Mouse (Mus musculus): ENCODE results near the gene Fgf12. TPM values are rescaled to one million over a fixed set of nuclear protein-coding genes. Genes with fewer than 3 reads are reported as not detected.

Gene Fgf12
- polyA plus RNA-seq, 1 experiment from 2014 or later, result 2.3 TPM

DNA sequence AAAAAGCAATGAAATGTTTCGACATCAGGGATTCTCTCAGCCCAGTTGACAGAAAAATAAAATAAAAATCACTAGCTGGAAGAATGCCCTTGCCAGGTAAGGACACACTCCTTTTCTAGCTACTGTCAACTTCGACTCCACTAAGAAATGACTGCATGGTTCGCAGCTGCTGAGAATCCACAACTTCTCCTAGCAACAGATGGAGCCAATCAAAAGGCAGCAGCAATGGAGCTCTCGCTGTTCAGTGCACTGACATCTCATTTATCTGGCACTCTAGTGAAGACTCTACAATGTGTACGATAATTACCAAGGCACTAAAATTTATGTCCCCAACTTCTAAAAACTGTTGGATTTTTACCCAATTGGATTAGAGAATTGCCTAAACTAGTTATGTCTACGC, 407.5 kb downstream of the Fgf12 start:
- no peak for DNase-seq (ENCODE audit: extremely low spot score, low spot score)
- Histone ChIP-seq H3K9me3 (no peaks in the 10 kb centered on the region), H3K27ac (no peak overlapping the region), H3K36me3 (replicated peaks) (no peaks in the 10 kb centered on the region), H3K4me3 (no peak overlapping the region), H3K27me3 (ENCODE audit: poor library complexity, severe bottlenecking) (no peaks in the 10 kb centered on the region), H3K4me1 (no peaks in the 10 kb centered on the region)
- WGBS, result 82% methylated on average over 6 of the region's 6 CpGs

DNA sequence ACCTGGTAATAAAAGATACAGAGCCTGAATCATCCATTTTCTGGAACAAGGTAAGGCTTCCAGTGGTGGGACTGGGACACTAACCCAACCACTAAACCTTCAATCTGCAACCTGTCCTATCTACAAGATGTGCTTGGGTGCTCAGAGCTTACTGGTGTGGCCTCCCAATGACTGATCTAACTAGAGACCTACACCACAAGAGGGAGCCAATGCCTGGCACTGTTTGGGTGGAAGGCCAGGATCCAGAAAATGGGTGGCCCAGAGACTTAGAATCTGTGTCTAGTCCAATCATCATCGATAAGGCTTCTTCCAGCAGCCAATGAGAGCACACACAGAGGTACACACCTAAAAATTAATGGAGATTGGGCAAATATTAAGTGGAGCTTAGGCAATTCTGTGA, 414.9 kb downstream of the Fgf12 start:
- Histone ChIP-seq H3K9me3 (no peaks in the 10 kb centered on the region), H3K4me3 (no peak overlapping the region), H3K4me1 (no peaks in the 10 kb centered on the region), H3K27me3 (ENCODE audit: poor library complexity, severe bottlenecking) (no peaks in the 10 kb centered on the region), H3K36me3 (replicated peaks) (no peaks in the 10 kb centered on the region), H3K27ac (no peak overlapping the region)
- no peak for DNase-seq (ENCODE audit: extremely low spot score, low spot score)
- WGBS, result 81% methylated on average over 1 of the region's 1 CpGs

DNA sequence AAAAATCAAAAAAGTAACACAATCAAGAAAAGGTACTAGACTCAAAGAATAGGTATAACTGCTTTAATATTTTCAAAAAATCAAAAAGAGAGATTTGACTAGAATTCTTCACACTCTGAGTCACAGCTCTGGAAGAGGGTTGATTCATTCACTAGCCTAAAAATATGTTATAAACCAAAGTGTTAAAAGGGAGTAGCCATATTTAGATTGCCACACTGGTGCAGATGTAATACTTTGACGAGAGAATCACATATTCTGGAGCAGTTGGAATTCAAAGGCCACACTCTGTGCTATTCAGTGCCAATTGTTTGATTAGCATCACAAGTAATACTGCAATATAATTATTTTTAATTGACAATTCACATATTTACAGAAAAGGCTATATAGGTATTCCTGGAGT, 416.2 kb downstream of the Fgf12 start:
- 72% methylated on average over 1 of the region's 1 CpGs for WGBS
- Histone ChIP-seq H3K27me3 (ENCODE audit: poor library complexity, severe bottlenecking) (no peaks in the 10 kb centered on the region), H3K27ac (no peak overlapping the region), H3K4me1 (no peaks in the 10 kb centered on the region), H3K36me3 (replicated peaks) (no peaks in the 10 kb centered on the region), H3K9me3 (no peaks in the 10 kb centered on the region), H3K4me3 (no peak overlapping the region)
- no peak for DNase-seq (ENCODE audit: extremely low spot score, low spot score)

DNA sequence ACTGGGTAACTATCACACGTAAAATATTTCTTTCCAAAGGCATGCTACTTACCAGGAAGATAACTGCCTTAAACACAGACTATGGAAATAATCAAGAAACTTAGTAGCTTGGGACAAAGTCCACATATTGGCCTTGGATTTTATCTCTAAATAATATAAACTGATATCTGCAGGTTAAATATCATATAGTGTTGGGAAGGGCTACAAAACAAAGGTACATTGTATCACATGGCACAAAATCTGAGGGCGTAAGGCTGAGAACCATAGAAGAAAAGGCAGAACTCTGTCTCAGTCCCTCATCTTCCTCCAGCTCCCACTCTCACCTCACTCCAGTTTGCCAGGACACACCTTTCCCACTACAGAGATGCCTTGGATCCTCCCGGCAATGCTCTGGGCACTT, 417.8 kb downstream of the Fgf12 start:
- WGBS, result 90% methylated on average over 3 of the region's 3 CpGs
- no peaks in the 10 kb centered on the region for H3K36me3 ChIP-seq (replicated peaks)
- no peaks in the 10 kb centered on the region for H3K9me3 ChIP-seq
- H3K4me3 ChIP-seq, result no peak overlapping the region
- no peaks in the 10 kb centered on the region for H3K27me3 ChIP-seq (ENCODE audit: poor library complexity, severe bottlenecking)
- H3K27ac ChIP-seq, result no peak overlapping the region
- no peaks in the 10 kb centered on the region for H3K4me1 ChIP-seq
- no peak for DNase-seq (ENCODE audit: extremely low spot score, low spot score)

DNA sequence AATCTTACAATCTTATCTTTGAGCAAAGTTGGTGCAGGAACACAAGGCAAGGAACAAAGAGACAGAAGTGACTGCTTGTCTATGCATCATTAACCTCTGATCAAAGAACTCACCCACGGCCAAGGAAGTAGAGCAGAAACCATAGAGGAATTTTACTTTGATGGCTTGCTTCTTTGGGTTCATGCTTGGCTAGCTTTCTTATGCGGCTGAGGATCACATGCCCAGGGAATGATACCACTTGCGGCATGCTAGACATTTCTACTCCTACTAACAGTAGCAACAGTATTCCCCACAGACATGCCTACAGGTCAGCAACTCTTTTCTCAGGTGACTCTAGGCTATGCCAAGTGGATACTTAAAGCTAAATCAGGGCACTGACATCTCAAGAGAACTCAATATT, 429.3 kb downstream of the Fgf12 start:
- H3K36me3 ChIP-seq (replicated peaks), result no peaks in the 10 kb centered on the region
- H3K27ac ChIP-seq, result no peak overlapping the region
- no peaks in the 10 kb centered on the region for H3K4me1 ChIP-seq
- H3K9me3 ChIP-seq, result no peaks in the 10 kb centered on the region
- 58% methylated on average over 3 of the region's 3 CpGs for WGBS
- no peak overlapping the region for H3K4me3 ChIP-seq
- H3K27me3 ChIP-seq (ENCODE audit: poor library complexity, severe bottlenecking), result no peaks in the 10 kb centered on the region
- no peak for DNase-seq (ENCODE audit: extremely low spot score, low spot score)

DNA sequence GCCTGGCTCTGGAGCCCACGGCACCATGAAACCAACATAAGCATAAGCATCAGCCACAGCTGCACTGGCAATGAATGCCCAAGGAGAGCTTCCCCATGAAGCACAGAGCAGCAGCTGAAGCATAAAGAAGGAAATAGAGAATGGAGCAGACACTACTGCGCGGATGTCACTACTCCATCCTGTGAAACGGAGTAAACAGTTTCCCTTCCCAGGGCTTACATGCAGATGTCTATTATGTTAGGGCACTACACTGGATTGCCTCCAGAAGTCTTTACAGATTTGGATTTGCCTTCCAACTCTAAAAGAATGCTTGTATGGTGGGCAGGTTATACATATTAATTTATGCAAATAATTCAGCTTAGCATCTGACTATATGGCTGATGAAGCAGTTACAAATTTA, 441.2 kb downstream of the Fgf12 start:
- H3K27ac ChIP-seq, result no peak overlapping the region
- 94% methylated on average over 4 of the region's 4 CpGs for WGBS
- no peak overlapping the region for H3K4me3 ChIP-seq
- no peaks in the 10 kb centered on the region for H3K36me3 ChIP-seq (replicated peaks)
- DNase-seq (ENCODE audit: extremely low spot score, low spot score), result no peak
- H3K27me3 ChIP-seq (ENCODE audit: poor library complexity, severe bottlenecking), result no peaks in the 10 kb centered on the region
- no peaks in the 10 kb centered on the region for H3K4me1 ChIP-seq
- no peaks in the 10 kb centered on the region for H3K9me3 ChIP-seq

- Histone ChIP-seq H3K27me3 (ENCODE audit: poor library complexity, severe bottlenecking) (no peaks in the 10 kb centered on the region), H3K9me3 (no peaks in the 10 kb centered on the region), H3K4me3 (no peak overlapping the region), H3K36me3 (replicated peaks) (no peaks in the 10 kb centered on the region), H3K27ac (no peak overlapping the region), H3K4me1 (no peaks in the 10 kb centered on the region)
- WGBS, result 67% methylated on average over 1 of the region's 1 CpGs
- no peak for DNase-seq (ENCODE audit: extremely low spot score, low spot score)
These were observed 449.0 kb downstream of the Fgf12 start for GRCm38 (mm10) chr16:28303889-28304288.

GRCm38 (mm10) chr16:28289689-28290330, 463.1 kb downstream of the Fgf12 start:
- H3K27ac ChIP-seq, result no peak overlapping the region
- no peaks in the 10 kb centered on the region for H3K27me3 ChIP-seq (ENCODE audit: poor library complexity, severe bottlenecking)
- no peak for DNase-seq (ENCODE audit: extremely low spot score, low spot score)
- no peaks in the 10 kb centered on the region for H3K4me1 ChIP-seq
- 76% methylated on average over 4 of the region's 4 CpGs for whole genome bisulfite sequencing
- H3K9me3 ChIP-seq, result no peaks in the 10 kb centered on the region
- no peaks in the 10 kb centered on the region for H3K36me3 ChIP-seq (replicated peaks)
- no peak overlapping the region for H3K4me3 ChIP-seq

GRCm38 (mm10) chr16:28257904-28258303, 495.0 kb downstream of the Fgf12 start:
- WGBS, result 82% methylated on average over 5 of the region's 5 CpGs
- Histone ChIP-seq H3K36me3 (replicated peaks) (no peaks in the 10 kb centered on the region), H3K9me3 (no peaks in the 10 kb centered on the region), H3K4me1 (no peaks in the 10 kb centered on the region), H3K4me3 (no peak overlapping the region), H3K27me3 (ENCODE audit: poor library complexity, severe bottlenecking) (no peaks in the 10 kb centered on the region), H3K27ac (no peak overlapping the region)
- no peak for DNase-seq (ENCODE audit: extremely low spot score, low spot score)

- 91% methylated on average over 4 of the region's 4 CpGs for WGBS
These were observed 498.6 kb downstream of the Fgf12 start for GRCm38 (mm10) chr16:28254303-28254702.

DNA sequence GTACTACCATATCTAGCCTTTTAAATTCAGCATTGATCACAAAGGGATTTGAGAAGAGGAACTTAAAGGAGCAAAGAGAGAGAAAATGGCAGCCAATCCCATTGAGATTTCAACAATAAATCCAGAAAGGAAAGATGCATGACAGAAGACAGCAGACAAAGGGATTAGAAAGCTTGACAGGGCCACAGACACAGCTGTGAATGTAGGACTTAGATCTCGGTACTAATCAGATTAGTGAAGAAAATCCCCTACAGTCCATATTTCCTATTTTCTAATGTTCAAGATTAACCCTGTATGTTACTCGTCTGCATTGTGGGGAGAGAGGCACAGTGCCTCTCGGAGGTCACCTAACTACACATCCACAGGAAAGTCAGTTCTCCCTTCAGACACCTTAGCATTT, 500.9 kb downstream of the Fgf12 start:
- Histone ChIP-seq H3K4me1 (no peaks in the 10 kb centered on the region), H3K9me3 (no peaks in the 10 kb centered on the region), H3K4me3 (no peak overlapping the region), H3K27me3 (ENCODE audit: poor library complexity, severe bottlenecking) (no peaks in the 10 kb centered on the region), H3K27ac (no peak overlapping the region), H3K36me3 (replicated peaks) (no peaks in the 10 kb centered on the region)
- DNase-seq (ENCODE audit: extremely low spot score, low spot score), result no peak
- WGBS, result 44% methylated on average over 3 of the region's 3 CpGs

More at GRCm38 (mm10) chr16:28254303-28254702, 498.6 kb downstream of the Fgf12 start:
- no peak for DNase-seq (ENCODE audit: extremely low spot score, low spot score)
- H3K36me3 ChIP-seq (replicated peaks), result no peaks in the 10 kb centered on the region
- H3K27me3 ChIP-seq (ENCODE audit: poor library complexity, severe bottlenecking), result no peaks in the 10 kb centered on the region
- H3K27ac ChIP-seq, result no peak overlapping the region
- no peak overlapping the region for H3K4me3 ChIP-seq
- H3K4me1 ChIP-seq, result no peaks in the 10 kb centered on the region
- no peaks in the 10 kb centered on the region for H3K9me3 ChIP-seq

DNA sequence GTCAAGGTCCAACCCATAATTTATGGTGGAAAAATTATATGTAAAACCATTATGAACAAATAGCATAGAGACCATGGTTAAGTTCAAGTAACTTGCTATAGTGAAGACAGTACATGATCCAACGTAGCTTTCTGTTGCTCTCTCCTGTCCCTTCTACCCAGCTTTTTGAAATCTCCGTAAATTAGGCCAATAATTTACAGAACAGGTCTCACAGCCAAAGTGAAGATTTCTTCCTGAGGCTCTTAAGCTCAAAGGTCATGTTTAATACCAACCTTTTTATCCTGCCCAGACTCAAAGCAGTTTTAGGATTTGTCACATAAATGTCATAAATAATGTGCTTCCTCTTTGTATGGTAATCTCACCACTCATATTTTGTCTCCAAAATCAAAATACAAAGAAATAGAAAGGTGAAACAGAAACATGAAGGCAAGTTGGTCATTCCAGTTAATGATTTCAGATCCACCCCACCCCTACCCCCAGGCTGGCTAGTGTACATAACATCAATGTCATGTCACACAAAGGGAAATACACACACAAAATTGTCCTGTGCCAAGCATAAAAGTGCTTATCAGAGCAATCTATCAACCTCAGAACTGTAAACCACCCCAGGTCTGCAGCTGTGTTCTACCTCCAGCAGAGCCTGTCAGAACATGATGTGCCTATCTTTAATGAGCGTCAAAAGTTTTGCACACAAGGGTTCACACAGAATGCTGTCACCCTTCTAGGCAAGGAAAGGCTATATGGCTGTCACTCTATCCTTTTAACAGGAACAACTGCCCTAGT, 509.8 kb downstream of the Fgf12 start:
- H3K9me3 ChIP-seq, result no peaks in the 10 kb centered on the region
- no peak overlapping the region for H3K4me3 ChIP-seq
- no peak overlapping the region for H3K27ac ChIP-seq
- peaks cover 14% of the 10 kb centered on the region for H3K4me1 ChIP-seq
- H3K36me3 ChIP-seq (replicated peaks), result no peaks in the 10 kb centered on the region
- peaks cover 14% of the 10 kb centered on the region; the same call in 1 of the 2 replicates for H3K27me3 ChIP-seq (ENCODE audit: poor library complexity, severe bottlenecking)
- 90% methylated on average over 3 of the region's 3 CpGs for WGBS
- DNase-seq (ENCODE audit: extremely low spot score, low spot score), result no peak

- Histone ChIP-seq H3K4me1 (peaks cover 17% of the 10 kb centered on the region), H3K27ac (no peak overlapping the region), H3K27me3 (ENCODE audit: poor library complexity, severe bottlenecking) (peaks cover 14% of the 10 kb centered on the region; the same call in 1 of the 2 replicates), H3K4me3 (no peak overlapping the region), H3K9me3 (no peaks in the 10 kb centered on the region), H3K36me3 (replicated peaks) (no peaks in the 10 kb centered on the region)
- no peak for DNase-seq (ENCODE audit: extremely low spot score, low spot score)
- WGBS, result 82% methylated on average over 4 of the region's 4 CpGs
These were observed 513.5 kb downstream of the Fgf12 start for GRCm38 (mm10) chr16:28239382-28239781.

Measured in forebrain, embryonic 10.5 days (tissue).